Mouse (Mus musculus): ENCODE data around the gene Naaladl1.

- TF ChIP-seq CTCF (IDR thresholded peaks at IDR 0.05; ENCODE audit: borderline replicate concordance, extremely low read depth, insufficient read depth, insufficient read length) (no peak), POLR2A (IDR thresholded peaks at IDR 0.05; ENCODE audit: borderline replicate concordance, extremely low read depth, insufficient read depth, insufficient read length, poor library complexity, severe bottlenecking) (no peak)
Measured at GRCm38 (mm10) chr19:6088841-6089240, 16.7 kb upstream of the Naaladl1 start.

Measured in brain, embryonic 14.5 days (tissue).